Mouse (Mus musculus): ENCODE data around the gene Rora. TPM values are rescaled to one million over a fixed set of nuclear protein-coding genes. Genes with fewer than 3 reads are reported as not detected.
"Not testable (repeated sequence)": the region's sequence is repeated elsewhere in the genome, so short reads cannot be mapped to it uniquely, and the experiment has no call there.

Rora gene
- total RNA-seq, 2 experiments from 2014 or later = 54.8 to 56.1 TPM

- DNase-seq = no peak
These were observed 437.2 kb downstream of the Rora start for GRCm38 (mm10) chr9:69090749-69091270.

- peak; percentile 96 for DNase-seq
These were observed 438.8 kb downstream of the Rora start for GRCm38 (mm10) chr9:69092119-69093013.

GRCm38 (mm10) chr9:69100153-69100756 is 446.7 kb downstream of the Rora start:
- DNase-seq = not testable (repeated sequence)

- DNase-seq = no peak
These were observed 450.7 kb downstream of the Rora start for GRCm38 (mm10) chr9:69104321-69104720.

- no peak for DNase-seq
These were observed 456.2 kb downstream of the Rora start for GRCm38 (mm10) chr9:69109618-69110300.

GRCm38 (mm10) chr9:69110301-69110674 is 456.7 kb downstream of the Rora start:
- DNase-seq = peak; percentile 18

- DNase-seq = no peak
These were observed 457.1 kb downstream of the Rora start for GRCm38 (mm10) chr9:69110706-69111105.

GRCm38 (mm10) chr9:69111539-69111938 is 458.0 kb downstream of the Rora start:
- no peak for DNase-seq

- no peak for DNase-seq
These were observed 460.9 kb downstream of the Rora start for GRCm38 (mm10) chr9:69114429-69114984.

GRCm38 (mm10) chr9:69116740-69117139 is 463.2 kb downstream of the Rora start:
- DNase-seq = no peak

- no peak for DNase-seq
These were observed 467.6 kb downstream of the Rora start for GRCm38 (mm10) chr9:69121117-69121740.

- DNase-seq = peak; percentile 71
These were observed 471.6 kb downstream of the Rora start for GRCm38 (mm10) chr9:69125011-69125786.

- no peak for DNase-seq
These were observed 472.2 kb downstream of the Rora start for GRCm38 (mm10) chr9:69125787-69126161.

- no peak for DNase-seq
These were observed 473.0 kb downstream of the Rora start for GRCm38 (mm10) chr9:69126595-69126994.

- no peak for DNase-seq
These were observed 474.7 kb downstream of the Rora start for GRCm38 (mm10) chr9:69128335-69128734.

GRCm38 (mm10) chr9:69132995-69133394 is 479.4 kb downstream of the Rora start:
- DNase-seq = peak; percentile 32

- DNase-seq = peak; percentile 61
These were observed 480.1 kb downstream of the Rora start for GRCm38 (mm10) chr9:69133696-69134095.

- DNase-seq = peak; percentile 77
These were observed 481.0 kb downstream of the Rora start for GRCm38 (mm10) chr9:69134604-69135003.

GRCm38 (mm10) chr9:69136821-69137220 is 483.2 kb downstream of the Rora start:
- DNase-seq = no peak

- no peak for DNase-seq
These were observed 483.8 kb downstream of the Rora start for GRCm38 (mm10) chr9:69137398-69137797.

- DNase-seq = no peak
These were observed 486.6 kb downstream of the Rora start for GRCm38 (mm10) chr9:69140144-69140543.
